Mouse (Mus musculus) stomach, postnatal 0 days (tissue): ENCODE measurements around the gene S100a16. TPM values are rescaled to one million over a fixed set of nuclear protein-coding genes. Genes with fewer than 3 reads are reported as not detected.
A peak's percentile ranks its signal among the peaks of the same experiment; 100 is the strongest.

Source experiments
- ATAC-seq: fragments of 200-750 bp; cut with Nextera tagmentation; 2 replicates; pipeline ENCODE4 v1.8.0; 2017; ENCODE audit not compliant: low FRiP score, low TSS enrichment
- DNase-seq: peaks from one replicate; pipeline ENCODE4 v3.0.0-alpha.2; 2016; ENCODE audit warnings: low spot score
- H3K27ac ChIP-seq: fragments of 300-500 bp; sonication (generic); replicated peaks from 2 replicates; pipeline ENCODE4 v1.5.1; 2014; ENCODE audit warnings: mild to moderate bottlenecking, control low read depth
- H3K27me3 ChIP-seq: fragments of 300-500 bp; sonication (generic); 2 replicates; pipeline ENCODE4 v1.6.1; 2014; ENCODE audit warnings: low read length; ENCODE audit not compliant: control insufficient read depth, insufficient read depth
- H3K36me3 ChIP-seq: fragments of 300-500 bp; sonication (generic); 2 replicates; pipeline ENCODE4 v1.6.1; 2014; ENCODE audit warnings: low read length, mixed read lengths; ENCODE audit not compliant: control insufficient read depth, insufficient read depth
- H3K4me1 ChIP-seq: fragments of 300-500 bp; sonication (generic); replicated peaks from 2 replicates; pipeline ENCODE4 v1.6.1; 2014; ENCODE audit warnings: antibody characterized with exemption; ENCODE audit not compliant: control insufficient read depth, insufficient read depth
- H3K4me2 ChIP-seq: fragments of 300-500 bp; sonication (generic); replicated peaks from 2 replicates; pipeline ENCODE4 v1.6.1; 2014; ENCODE audit warnings: low read depth, mild to moderate bottlenecking, control low read depth, moderate library complexity
- H3K4me3 ChIP-seq: fragments of 300-500 bp; sonication (generic); 2 replicates; pipeline ENCODE4 v1.5.1; 2014; ENCODE audit warnings: low read depth, low read length, control low read depth
- H3K9ac ChIP-seq: fragments of 300-500 bp; sonication (generic); 2 replicates; pipeline ENCODE4 v1.6.1; 2014; ENCODE audit warnings: mild to moderate bottlenecking, low read length, control low read depth, mixed read lengths
- H3K9me3 ChIP-seq: fragments of 300-500 bp; sonication (generic); 2 replicates; pipeline ENCODE4 v1.6.1; 2016; ENCODE audit warnings: low read length; ENCODE audit not compliant: control insufficient read depth
- CTCF ChIP-seq: IDR thresholded peaks from 2 replicates; pipeline ENCODE4 v1.5.1; 2016; ENCODE audit warnings: antibody characterized with exemption, low read depth, mild to moderate bottlenecking, moderate library complexity
- EP300 ChIP-seq: optimal IDR thresholded peaks from 2 replicates; pipeline ENCODE3; 2016; ENCODE audit warnings: antibody characterized with exemption
- WGBS: fragments of 180-500 bp; shearing (Covaris S2); extraction: QIAGEN DNeasy Blood & Tissue Kit; methylation state at CpG from one replicate; pipeline ENCODE4 v1.1.7; 2014; 5-methylcytosine and 5-hydroxymethylcytosine counted together
- polyA plus RNA-seq: library from polyadenylated mRNA; unstranded; fragments of >200 nt; fragmentation: Nextera tagmentation; extraction: Ambion mirVana; gene quantifications from 2 replicates; pipeline ENCODE4 v1.2.1, GENCODE M21; 2015

The S100a16 gene
- polyA plus RNA-seq, 1 experiment from 2014 or later: 559 TPM

DNA sequence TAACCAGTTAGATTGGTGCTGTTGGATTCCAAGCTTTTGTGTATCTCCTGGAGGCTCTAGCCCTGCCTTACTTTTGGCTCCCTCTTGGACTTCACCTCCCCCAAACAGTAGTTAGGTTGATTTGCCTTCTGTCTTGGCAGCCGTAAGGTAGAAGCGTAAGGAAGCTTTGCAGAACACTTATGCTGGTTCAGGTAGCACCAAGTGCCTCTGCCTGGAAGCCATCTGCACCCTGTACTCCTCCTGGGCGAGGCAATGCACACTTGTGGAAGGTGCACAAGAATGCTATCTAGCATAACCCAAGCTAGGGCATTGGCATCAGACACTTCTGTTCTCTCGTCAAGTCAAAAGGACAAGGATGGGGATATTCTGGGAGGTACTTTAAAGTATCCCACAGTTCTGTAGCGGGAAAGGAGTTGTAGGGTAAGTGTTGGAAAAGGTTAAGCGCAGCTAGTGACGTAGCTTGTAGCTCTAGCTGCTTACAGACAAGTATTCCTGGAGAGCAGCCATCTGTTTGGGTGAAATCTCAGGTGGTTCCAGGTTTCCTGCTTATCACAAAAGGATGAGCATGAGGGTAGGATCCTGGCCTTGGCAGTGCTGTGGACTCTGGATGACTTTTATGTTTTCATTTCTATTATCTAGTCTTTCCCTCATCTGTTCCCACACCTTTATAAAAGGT lies 41.1 kb upstream of the S100a16 start:
- Histone ChIP-seq H3K4me3 (no peak overlapping the region), H3K9ac (no peak overlapping the region), H3K27me3 (no peaks in the 10 kb centered on the region), H3K27ac (0 out of 2 replicates have a peak overlapping the region, but pooled peaks have one; percentile 9), H3K9me3 (no peaks in the 10 kb centered on the region), H3K4me2 (no peak overlapping the region), H3K4me1 (no peaks in the 10 kb centered on the region), H3K36me3 (peaks cover 15% of the 10 kb centered on the region; the same call in 1 of the 2 replicates)
- DNase-seq (no peak), ATAC-seq (no peak)
- 87% methylated on average over 7 of the region's 7 CpGs for WGBS
- no peak for TF ChIP-seq CTCF
- no peak for TF ChIP-seq EP300

DNA sequence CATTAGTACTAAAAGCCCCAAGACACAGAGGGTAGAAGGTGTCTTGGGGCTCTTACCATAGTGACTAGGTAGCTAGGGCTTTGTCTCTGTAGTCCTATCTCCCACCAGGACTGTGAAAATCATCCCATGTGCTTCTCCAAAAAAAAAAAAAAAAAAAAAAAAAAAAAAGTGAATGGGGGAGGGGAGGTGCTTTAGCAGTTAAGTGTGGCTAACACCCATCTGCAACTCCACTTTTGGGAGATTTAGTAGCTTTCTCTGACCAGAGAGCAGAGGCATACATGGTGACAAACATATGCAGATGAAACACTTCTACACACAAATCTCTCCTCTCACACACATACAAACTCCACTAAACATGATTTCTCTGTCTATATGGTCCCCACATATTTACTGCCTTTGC lies 39.5 kb upstream of the S100a16 start:
- Histone ChIP-seq H3K36me3 (peaks cover 22% of the 10 kb centered on the region; the same call in 1 of the 2 replicates), H3K9me3 (no peaks in the 10 kb centered on the region), H3K4me3 (no peak overlapping the region), H3K4me1 (no peaks in the 10 kb centered on the region), H3K9ac (no peak overlapping the region), H3K4me2 (no peak overlapping the region), H3K27me3 (no peaks in the 10 kb centered on the region), H3K27ac (no peak overlapping the region)
- no peak for ATAC-seq
- no peak for TF ChIP-seq CTCF
- TF ChIP-seq EP300: no peak
- no peak for DNase-seq

DNA sequence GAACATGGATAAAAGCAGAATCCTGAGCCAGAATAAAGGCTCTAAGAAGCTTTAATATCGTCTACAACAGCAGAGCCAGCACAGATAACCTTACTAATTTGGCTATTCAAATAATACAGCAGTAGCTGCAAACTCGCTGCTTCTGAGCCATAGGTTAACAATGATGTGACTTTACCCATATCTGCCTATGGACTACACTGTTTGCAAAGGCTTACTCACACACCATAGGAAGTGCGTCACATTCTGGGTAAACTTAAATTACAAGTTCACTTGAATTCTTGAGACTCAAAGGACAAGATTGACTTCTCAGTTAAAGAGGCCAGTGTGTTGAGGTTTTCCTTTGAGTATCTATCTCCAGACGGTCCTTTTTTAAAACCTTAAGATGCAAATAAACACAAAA lies 33.6 kb upstream of the S100a16 start:
- no peak for DNase-seq
- Histone ChIP-seq H3K4me2 (no peak overlapping the region), H3K27ac (peak overlapping the region; percentile 56; the same call in 1 of the 2 replicates), H3K27me3 (no peaks in the 10 kb centered on the region), H3K4me3 (no peak overlapping the region), H3K9me3 (no peaks in the 10 kb centered on the region), H3K36me3 (peaks cover 12% of the 10 kb centered on the region), H3K4me1 (peaks cover 4% of the 10 kb centered on the region; the same call in 1 of the 2 replicates), H3K9ac (no peak overlapping the region)
- no peak for TF ChIP-seq EP300
- TF ChIP-seq CTCF: no peak
- peak; percentile 91 for ATAC-seq
- 49% methylated on average over 4 of the region's 4 CpGs for WGBS

DNA sequence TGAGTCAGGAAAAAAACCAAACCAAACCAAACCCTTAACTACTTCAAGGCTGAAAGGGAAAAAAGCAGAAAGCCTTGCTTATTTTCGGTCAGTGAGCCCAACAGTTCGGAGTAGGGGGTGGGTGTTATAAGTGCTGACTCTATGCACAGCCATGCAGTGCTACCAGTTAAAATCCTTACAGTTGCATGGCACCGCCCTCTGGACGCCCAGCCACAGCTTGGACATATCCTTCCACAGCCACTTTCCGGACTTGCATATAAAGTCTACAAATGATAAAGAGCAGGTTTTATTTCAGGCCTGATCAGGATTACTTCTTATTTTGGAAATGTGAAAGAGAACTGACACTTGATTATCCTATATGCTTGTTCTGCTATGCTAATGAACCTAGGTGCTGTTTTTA lies 31.8 kb upstream of the S100a16 start:
- Histone ChIP-seq H3K4me3 (no peak overlapping the region), H3K9ac (no peak overlapping the region), H3K9me3 (no peaks in the 10 kb centered on the region), H3K27ac (no peak overlapping the region), H3K4me1 (peaks cover 4% of the 10 kb centered on the region; the same call in 1 of the 2 replicates), H3K27me3 (no peaks in the 10 kb centered on the region), H3K4me2 (no peak overlapping the region), H3K36me3 (peaks cover 12% of the 10 kb centered on the region)
- TF ChIP-seq CTCF: no peak
- DNase-seq (no peak), ATAC-seq (no peak)
- WGBS: 87% methylated on average over 5 of the region's 5 CpGs

DNA sequence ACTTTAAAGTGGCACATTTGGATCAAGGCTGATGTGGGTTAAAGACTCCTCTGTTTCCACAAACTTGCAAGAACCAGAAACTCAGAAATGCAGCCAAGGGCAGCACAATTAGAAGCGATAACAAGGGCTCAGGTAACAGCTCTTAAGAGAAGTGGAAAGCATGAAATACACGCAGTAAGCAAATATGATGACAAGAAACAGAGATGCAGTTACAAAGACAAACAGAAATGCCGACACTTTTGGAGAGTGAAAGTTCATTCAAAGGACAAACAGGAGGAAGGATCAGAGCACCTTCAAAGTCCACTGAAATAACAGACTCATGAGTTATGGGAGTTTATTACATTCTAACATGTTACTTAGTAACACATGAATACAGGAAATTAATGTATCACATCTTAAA lies 30.7 kb upstream of the S100a16 start:
- WGBS: 58% methylated on average over 3 of the region's 3 CpGs
- ATAC-seq (no peak), DNase-seq (no peak)
- Histone ChIP-seq H3K27me3 (no peaks in the 10 kb centered on the region), H3K4me3 (no peak overlapping the region), H3K9me3 (no peaks in the 10 kb centered on the region), H3K9ac (no peak overlapping the region), H3K4me1 (peaks cover 4% of the 10 kb centered on the region; the same call in 1 of the 2 replicates), H3K36me3 (peaks cover 8% of the 10 kb centered on the region), H3K27ac (no peak overlapping the region), H3K4me2 (no peak overlapping the region)
- TF ChIP-seq EP300 (no peak), CTCF (no peak)

GRCm38 (mm10) chr3:90508287-90508949 lies 28.6 kb upstream of the S100a16 start:
- DNase-seq: no peak
- Histone ChIP-seq H3K9ac (peak overlapping the region; percentile 98), H3K36me3 (peaks cover 3% of the 10 kb centered on the region), H3K27ac (peak overlapping the region; percentile 97), H3K4me3 (peak overlapping the region; percentile 91), H3K9me3 (no peaks in the 10 kb centered on the region), H3K4me2 (peak overlapping the region; percentile 67), H3K4me1 (peaks cover 4% of the 10 kb centered on the region; the same call in 1 of the 2 replicates), H3K27me3 (no peaks in the 10 kb centered on the region)
- TF ChIP-seq CTCF (peak; percentile 39), EP300 (no peak)
- no peak for ATAC-seq
- WGBS: 1% methylated on average over 20 of the region's 20 CpGs
